Mouse (Mus musculus) liver, embryonic 13.5 days (tissue): ENCODE data around the gene Nabp2. TPM values are rescaled to one million over a fixed set of nuclear protein-coding genes. Genes with fewer than 3 reads are reported as not detected.

Experiments
- ATAC-seq: fragments of 200-750 bp; cut with Nextera tagmentation; 2 replicates; pipeline ENCODE4 v1.8.0; 2017; ENCODE audit warnings: low read depth, mild to moderate bottlenecking, moderate number of reproducible peaks, moderate library complexity
- DNase-seq: peaks from one replicate; pipeline ENCODE4 v3.0.0; 2022
- H3K27ac ChIP-seq: fragments of 300-500 bp; sonication (generic); 2 replicates; pipeline ENCODE4 v1.5.1; 2015; ENCODE audit warnings: moderate library complexity, mild to moderate bottlenecking, inconsistent platforms
- H3K27me3 ChIP-seq: fragments of 300-500 bp; sonication (generic); 2 replicates; pipeline ENCODE4 v1.6.1; 2015; ENCODE audit warnings: mild to moderate bottlenecking, inconsistent platforms
- H3K36me3 ChIP-seq: fragments of 300-500 bp; sonication (generic); 2 replicates; pipeline ENCODE4 v1.6.1; 2015; ENCODE audit warnings: mild to moderate bottlenecking, inconsistent platforms
- H3K4me1 ChIP-seq: fragments of 300-500 bp; sonication (generic); replicated peaks from 2 replicates; pipeline ENCODE4 v1.6.1; 2015; ENCODE audit warnings: inconsistent platforms
- H3K4me2 ChIP-seq: fragments of 300-500 bp; sonication (generic); 2 replicates; pipeline ENCODE4 v1.6.1; 2015; ENCODE audit warnings: inconsistent platforms, mild to moderate bottlenecking, moderate library complexity
- H3K4me3 ChIP-seq: fragments of 300-500 bp; sonication (generic); replicated peaks from 2 replicates; pipeline ENCODE4 v1.5.1; 2015; ENCODE audit warnings: mild to moderate bottlenecking, inconsistent platforms
- H3K9ac ChIP-seq: fragments of 300-500 bp; sonication (generic); 2 replicates; pipeline ENCODE4 v1.6.1; 2015; ENCODE audit warnings: mild to moderate bottlenecking, inconsistent platforms
- H3K9me3 ChIP-seq: fragments of 300-500 bp; sonication (generic); replicated peaks from 2 replicates; pipeline ENCODE4 v1.6.1; 2016; ENCODE audit warnings: inconsistent platforms
- WGBS: fragments of 180-500 bp; shearing (Covaris S2); methylation state at CpG from one replicate; pipeline ENCODE4 v1.1.7; 2015; ENCODE audit not compliant: insufficient replicate concordance; 5-methylcytosine and 5-hydroxymethylcytosine counted together
- polyA plus RNA-seq: library from polyadenylated mRNA; unstranded; fragments of >200 nt; fragmentation: Nextera tagmentation; extraction: Ambion mirVana; gene quantifications from 2 replicates; pipeline ENCODE4 v1.2.1, GENCODE M21; 2015

Nabp2 gene
- polyA plus RNA-seq = 57.3 and 64.4 TPM in 2 replicates

GRCm38 (mm10) chr10:128411211-128412054, at the start of gene Nabp2, which contains the start of gene Rnf41:
Nabp2 (minus strand) TSS chr10:128411492.
Rnf41 (plus strand) TSS chr10:128411657.
- H3K9ac ChIP-seq = peak within 1 kb of the TSS; percentile 88
- peaks cover 65% of the 10 kb centered on the region for H3K4me1 ChIP-seq
- no peaks in the 10 kb centered on the region for H3K27me3 ChIP-seq
- peaks cover 28% of the 10 kb centered on the region for H3K36me3 ChIP-seq
- H3K27ac ChIP-seq = peak within 1 kb of the TSS; percentile 80
- under 1% methylated on average over 50 of the region's 50 CpGs for WGBS
- ATAC-seq = peak; percentile 83
- peak; percentile 94 for DNase-seq
- peak within 1 kb of the TSS; percentile 87 for H3K4me2 ChIP-seq
- no peaks in the 10 kb centered on the region for H3K9me3 ChIP-seq
- peak within 1 kb of the TSS; percentile 84 for H3K4me3 ChIP-seq

DNA sequence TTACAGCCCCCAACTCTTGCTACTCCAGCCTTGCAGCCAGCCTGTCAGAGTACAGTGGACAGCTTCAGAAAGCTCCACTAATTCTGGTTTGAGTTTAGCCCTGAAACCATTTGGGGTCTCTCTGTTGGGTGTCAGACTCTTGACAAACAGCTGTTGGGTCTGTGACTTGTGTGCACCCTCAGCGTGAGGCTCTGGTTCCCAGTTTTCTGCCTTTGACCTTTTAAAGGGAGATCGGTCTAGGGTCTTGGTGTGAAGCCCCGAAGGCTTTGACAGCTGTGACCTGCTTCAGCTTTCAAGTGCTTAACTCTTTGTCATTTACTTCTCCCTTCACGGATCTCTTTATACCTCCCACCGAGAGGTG, 49.0 kb upstream of the Nabp2 start:
- Histone ChIP-seq H3K4me1 (peaks cover 39% of the 10 kb centered on the region), H3K36me3 (peaks cover 44% of the 10 kb centered on the region), H3K4me2 (peak overlapping the region; percentile 92), H3K27me3 (no peaks in the 10 kb centered on the region), H3K9ac (peak overlapping the region; percentile 97), H3K27ac (peak overlapping the region; percentile 95), H3K9me3 (no peaks in the 10 kb centered on the region), H3K4me3 (peak overlapping the region; percentile 96)
- 24% methylated on average over 5 of the region's 5 CpGs for WGBS
- DNase-seq (no peak), ATAC-seq (no peak)

DNA sequence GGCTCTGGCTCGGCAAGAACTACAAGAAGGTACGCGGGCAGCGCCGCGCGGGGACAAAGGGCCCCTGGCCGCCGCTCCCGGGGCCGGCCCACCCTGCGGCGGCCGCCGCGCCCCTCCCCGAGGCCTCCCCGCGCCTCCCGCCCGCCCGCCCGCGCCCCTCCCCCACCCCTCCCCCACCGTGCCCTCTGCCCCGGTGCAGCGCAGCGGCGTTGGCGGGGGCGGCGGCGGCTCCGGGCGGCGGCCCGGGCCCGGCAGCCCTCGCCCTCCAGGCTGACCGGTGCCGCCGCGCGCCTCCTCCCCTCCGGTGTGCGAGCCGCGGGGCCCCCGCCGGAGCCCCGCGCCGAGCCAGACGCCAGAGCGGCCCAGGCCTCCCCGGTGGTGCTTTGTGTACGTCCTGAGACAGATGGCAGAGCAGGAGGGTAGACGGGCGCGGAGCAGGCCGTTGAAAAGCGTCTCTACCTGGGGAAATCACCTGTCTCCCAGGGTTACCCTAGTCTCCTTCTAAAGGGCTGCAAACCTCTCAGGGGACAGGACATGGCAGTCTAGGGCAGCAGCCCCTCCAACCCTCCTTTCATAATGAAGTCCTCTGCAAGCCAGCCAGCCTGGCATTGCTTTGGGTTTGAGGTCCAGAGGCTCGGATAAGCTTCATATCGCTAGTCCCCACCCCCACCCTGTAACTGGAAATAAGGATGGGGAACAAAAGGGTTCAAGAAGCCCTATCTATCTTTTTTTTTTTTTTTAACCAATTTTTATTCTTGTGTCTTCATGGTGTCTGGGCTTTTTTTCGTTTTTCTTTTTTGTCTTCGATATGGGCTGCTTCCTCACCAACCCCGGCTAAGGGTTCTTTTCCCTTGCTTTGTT, 48.3 kb upstream of the Nabp2 start:
- H3K4me2 ChIP-seq = peak overlapping the region; percentile 92
- H3K4me1 ChIP-seq = peaks cover 45% of the 10 kb centered on the region
- H3K4me3 ChIP-seq = peak overlapping the region; percentile 96
- DNase-seq (peak; percentile 45), ATAC-seq (peak; percentile 80)
- no peaks in the 10 kb centered on the region for H3K27me3 ChIP-seq
- H3K9me3 ChIP-seq = no peaks in the 10 kb centered on the region
- H3K27ac ChIP-seq = peak overlapping the region; percentile 95
- H3K9ac ChIP-seq = peak overlapping the region; percentile 97
- peaks cover 38% of the 10 kb centered on the region for H3K36me3 ChIP-seq
- WGBS = 2% methylated on average over 50 of the region's 67 CpGs

GRCm38 (mm10) chr10:128458719-128459408, 47.6 kb upstream of the Nabp2 start, which contains the start of gene Smarcc2:
Smarcc2 (plus strand) TSS chr10:128459248.
- Histone ChIP-seq H3K36me3 (peaks cover 31% of the 10 kb centered on the region), H3K4me2 (peak within 1 kb of the TSS; percentile 92), H3K27ac (peak within 1 kb of the TSS; percentile 95), H3K27me3 (no peaks in the 10 kb centered on the region), H3K9ac (peak within 1 kb of the TSS; percentile 97), H3K4me1 (peaks cover 46% of the 10 kb centered on the region), H3K4me3 (peak within 1 kb of the TSS; percentile 96), H3K9me3 (no peaks in the 10 kb centered on the region)
- DNase-seq (peak; percentile 78), ATAC-seq (peak; percentile 84)
- under 1% methylated on average over 74 of the region's 86 CpGs for WGBS

GRCm38 (mm10) chr10:128458348-128458718, 47.0 kb upstream of the Nabp2 start:
- peak overlapping the region; percentile 97 for H3K9ac ChIP-seq
- H3K4me1 ChIP-seq = peaks cover 46% of the 10 kb centered on the region
- ATAC-seq (peak; percentile 50), DNase-seq (peak; percentile 87)
- no peaks in the 10 kb centered on the region for H3K27me3 ChIP-seq
- under 1% methylated on average over 29 of the region's 29 CpGs for WGBS
- H3K27ac ChIP-seq = peak overlapping the region; percentile 95
- peak overlapping the region; percentile 96 for H3K4me3 ChIP-seq
- H3K9me3 ChIP-seq = no peaks in the 10 kb centered on the region
- H3K36me3 ChIP-seq = peaks cover 25% of the 10 kb centered on the region
- peak overlapping the region; percentile 92 for H3K4me2 ChIP-seq

DNA sequence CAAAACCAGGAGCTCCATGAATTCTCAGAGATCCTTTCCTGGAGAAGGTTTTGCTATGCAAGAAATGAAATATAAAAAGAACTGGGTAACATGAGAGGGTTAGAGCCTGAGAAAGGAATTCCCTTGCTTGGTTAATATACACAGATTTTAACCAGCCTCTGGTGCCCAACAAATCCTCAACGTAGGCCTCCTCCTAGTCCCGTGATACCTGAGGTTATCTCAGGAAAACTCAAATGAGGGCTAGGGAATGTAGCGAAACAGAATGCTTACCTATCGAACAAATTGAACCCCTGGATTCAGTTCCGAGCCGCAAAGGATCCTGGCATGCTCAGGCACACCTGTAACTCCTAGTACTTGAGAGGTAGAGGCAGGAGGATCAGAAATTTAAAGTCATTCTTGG, 46.4 kb upstream of the Nabp2 start:
- 83% methylated on average over 6 of the region's 6 CpGs for WGBS
- DNase-seq (no peak), ATAC-seq (no peak)
- no peak overlapping the region for H3K9ac ChIP-seq
- H3K4me3 ChIP-seq = peak overlapping the region; percentile 96
- peak overlapping the region; percentile 92 for H3K4me2 ChIP-seq
- H3K27ac ChIP-seq = peak overlapping the region; percentile 95; the same call in 1 of the 2 replicates
- peaks cover 46% of the 10 kb centered on the region for H3K4me1 ChIP-seq
- H3K27me3 ChIP-seq = no peaks in the 10 kb centered on the region
- H3K9me3 ChIP-seq = no peaks in the 10 kb centered on the region
- H3K36me3 ChIP-seq = peaks cover 19% of the 10 kb centered on the region

GRCm38 (mm10) chr10:128455280-128455679, 44.0 kb upstream of the Nabp2 start:
- no peak for ATAC-seq
- peaks cover 35% of the 10 kb centered on the region for H3K4me1 ChIP-seq
- WGBS = 4% methylated on average over 6 of the region's 6 CpGs
- H3K27ac ChIP-seq = no peak overlapping the region
- no peaks in the 10 kb centered on the region for H3K9me3 ChIP-seq
- no peak overlapping the region for H3K4me3 ChIP-seq
- H3K9ac ChIP-seq = 0 out of 2 replicates have a peak overlapping the region, but pooled peaks have one; percentile 3
- H3K36me3 ChIP-seq = no peaks in the 10 kb centered on the region
- peak; percentile 44 for DNase-seq
- peak overlapping the region; percentile 41; the same call in 1 of the 2 replicates for H3K4me2 ChIP-seq
- H3K27me3 ChIP-seq = no peaks in the 10 kb centered on the region

DNA sequence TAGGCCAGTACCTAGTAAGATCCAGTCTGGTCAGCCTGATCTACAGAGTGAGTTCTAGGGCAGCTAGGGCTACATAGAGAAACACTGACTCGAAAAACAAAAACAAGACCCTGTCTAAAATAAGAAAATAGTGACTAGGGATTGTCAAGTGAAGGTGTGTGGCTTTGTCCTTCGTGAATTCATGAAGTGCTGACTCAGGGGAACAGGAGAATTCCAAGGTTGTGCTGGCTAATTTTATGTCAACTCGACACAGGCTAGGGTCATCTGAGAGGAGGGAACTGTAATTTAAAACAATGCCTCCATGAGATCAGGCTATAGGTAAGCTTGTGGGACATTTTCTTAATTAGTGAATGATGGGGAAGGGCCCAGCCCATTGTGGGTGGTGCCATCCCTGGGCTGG, 43.2 kb upstream of the Nabp2 start:
- Histone ChIP-seq H3K9me3 (no peaks in the 10 kb centered on the region), H3K4me1 (peaks cover 32% of the 10 kb centered on the region), H3K4me3 (no peak overlapping the region), H3K9ac (no peak overlapping the region), H3K4me2 (no peak overlapping the region), H3K27ac (no peak overlapping the region), H3K27me3 (no peaks in the 10 kb centered on the region), H3K36me3 (no peaks in the 10 kb centered on the region)
- 68% methylated on average over 3 of the region's 3 CpGs for WGBS
- no peak for DNase-seq
- ATAC-seq = no peak

GRCm38 (mm10) chr10:128451014-128451413, 39.7 kb upstream of the Nabp2 start:
- no peak overlapping the region for H3K9ac ChIP-seq
- DNase-seq (no peak), ATAC-seq (no peak)
- H3K27ac ChIP-seq = no peak overlapping the region
- H3K9me3 ChIP-seq = no peaks in the 10 kb centered on the region
- no peaks in the 10 kb centered on the region for H3K36me3 ChIP-seq
- H3K4me1 ChIP-seq = peaks cover 13% of the 10 kb centered on the region
- no peaks in the 10 kb centered on the region for H3K27me3 ChIP-seq
- H3K4me3 ChIP-seq = no peak overlapping the region
- no peak overlapping the region for H3K4me2 ChIP-seq
- WGBS = 67% methylated on average over 6 of the region's 6 CpGs

DNA sequence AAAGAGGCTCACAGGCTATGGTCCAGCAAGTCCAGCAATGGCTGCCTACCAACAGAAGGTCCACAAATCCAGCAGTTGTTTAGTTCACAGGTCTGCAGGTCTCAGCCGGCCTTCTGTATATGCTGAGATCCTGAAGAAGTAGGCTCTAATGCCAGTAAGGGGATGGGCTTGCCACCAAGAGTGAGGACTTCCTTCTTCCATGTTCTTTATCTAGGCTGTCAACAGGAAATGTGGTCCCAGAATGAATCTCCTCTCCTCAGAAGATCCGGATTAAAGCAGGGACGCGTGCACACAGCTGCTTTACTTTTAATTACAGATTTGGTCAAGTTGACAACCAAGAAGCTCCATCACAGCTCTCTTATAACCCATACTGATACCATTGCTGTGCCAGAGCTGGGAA, 34.1 kb upstream of the Nabp2 start:
- DNase-seq (no peak), ATAC-seq (no peak)
- H3K27me3 ChIP-seq = no peaks in the 10 kb centered on the region
- no peak overlapping the region for H3K4me3 ChIP-seq
- no peak overlapping the region for H3K27ac ChIP-seq
- WGBS = 14% methylated on average over 4 of the region's 4 CpGs
- peaks cover 8% of the 10 kb centered on the region for H3K36me3 ChIP-seq
- peaks cover 5% of the 10 kb centered on the region; the same call in 1 of the 2 replicates for H3K4me1 ChIP-seq
- H3K9me3 ChIP-seq = no peaks in the 10 kb centered on the region
- H3K9ac ChIP-seq = no peak overlapping the region
- H3K4me2 ChIP-seq = no peak overlapping the region
